In the genomic region with DNA sequence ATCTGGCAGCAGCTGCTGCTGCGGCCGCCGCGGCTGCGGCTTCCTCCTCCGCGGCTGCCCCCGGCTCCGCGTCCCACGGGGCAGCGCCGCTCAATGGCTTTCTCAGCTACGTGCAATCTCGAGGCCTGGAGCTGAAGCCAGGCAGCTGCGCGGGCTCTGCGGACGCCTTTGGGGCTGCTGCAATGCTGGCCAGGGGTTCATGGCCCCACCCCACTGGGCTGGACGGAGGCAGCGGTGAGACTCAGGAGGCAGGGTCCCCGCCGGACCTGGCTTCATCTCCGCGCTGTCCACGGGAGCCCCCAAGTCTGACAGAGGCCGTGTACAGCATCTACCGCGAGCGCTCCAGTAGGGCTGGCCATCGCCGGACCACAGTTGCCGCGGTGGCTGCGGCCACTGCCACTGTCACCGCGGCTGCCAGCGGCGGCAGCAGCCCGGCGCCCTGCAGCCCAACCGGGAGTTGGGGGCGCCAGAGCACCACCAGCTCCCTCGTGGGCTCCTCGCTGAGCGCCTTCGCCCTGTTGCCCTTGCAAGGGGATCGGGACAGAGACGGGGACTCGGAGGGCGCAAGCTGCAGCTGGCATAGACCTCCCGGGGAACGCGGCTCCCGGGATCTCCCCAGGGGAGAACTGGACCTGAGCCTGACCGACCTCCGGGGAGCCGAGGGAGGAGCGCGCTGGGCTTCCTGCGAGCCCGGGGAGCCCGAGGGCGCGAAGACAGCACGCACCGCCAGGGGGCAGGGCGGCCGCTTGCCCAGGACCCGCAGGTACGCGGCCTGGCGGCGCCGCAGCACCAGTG, we compare ENCODE assay signal across 8 mouse cellular contexts. TPM values are rescaled to one million over a fixed set of nuclear protein-coding genes. Genes with fewer than 3 reads are reported as not detected.
DNase-seq lines count a peak whose midpoint lies in the region; ATAC-seq and TF ChIP-seq lines count a peak whose summit lies in the region.

No protein-coding gene starts in this region.

- TF ChIP-seq POLR2A in testis, adult 2 months (IDR thresholded peaks at IDR 0.05; ENCODE audit: control insufficient read depth, low read depth, low read length), result no peak

- no peaks in the 10 kb centered on the region for H3K36me3 ChIP-seq in limb, embryonic 13.5 days
- H3K36me3 ChIP-seq in midbrain, embryonic 15.5 days (replicated peaks), result no peaks in the 10 kb centered on the region
- no peaks in the 10 kb centered on the region for H3K36me3 ChIP-seq in testis, adult 2 months (ENCODE audit: control insufficient read depth, insufficient read depth, low read length)

- peak; percentile 37 for ATAC-seq in limb, embryonic 13.5 days (ENCODE audit: low FRiP score, low read depth)
- ATAC-seq in midbrain, embryonic 15.5 days (replicated peaks), result peak; percentile 63

- no peaks in the 10 kb centered on the region for H3K9me3 ChIP-seq in limb, embryonic 13.5 days
- H3K9me3 ChIP-seq in midbrain, embryonic 15.5 days, result no peaks in the 10 kb centered on the region

- DNase-seq in adrenal gland, postnatal 4 days (ENCODE audit: low spot score in 2 of 2), result peak; percentile 27 to 49
- peak; percentile 79 for DNase-seq in embryo, embryonic 9.5 days (ENCODE audit: extremely low spot score)
- peak; percentile 34 to 61 for DNase-seq in gastrocnemius, postnatal 4 days (ENCODE audit: low spot score in 2 of 2)
- peak; percentile 14 for DNase-seq in kidney, adult 11 months
- DNase-seq in thymus, postnatal 36 days, result no peak

- peak overlapping the region; percentile 99 for H3K4me2 ChIP-seq in limb, embryonic 13.5 days (replicated peaks)
- peak overlapping the region; percentile 94 for H3K4me2 ChIP-seq in midbrain, embryonic 15.5 days

- no peak overlapping the region for H3K27ac ChIP-seq in limb, embryonic 13.5 days
- H3K27ac ChIP-seq in midbrain, embryonic 15.5 days, result peak overlapping the region; percentile 4; the same call in 1 of the 2 replicates
- no peak overlapping the region for H3K27ac ChIP-seq in testis, adult 2 months (ENCODE audit: control insufficient read depth, insufficient read depth, low read depth, low read length)

- peaks cover 39% of the 10 kb centered on the region for H3K4me1 ChIP-seq in limb, embryonic 13.5 days
- H3K4me1 ChIP-seq in midbrain, embryonic 15.5 days, result peaks cover 27% of the 10 kb centered on the region
- H3K4me1 ChIP-seq in testis, adult 2 months (ENCODE audit: control insufficient read depth, insufficient read depth, low read length), result peaks cover 11% of the 10 kb centered on the region

- H3K27me3 ChIP-seq in limb, embryonic 13.5 days, result peaks cover 68% of the 10 kb centered on the region
- 0 out of 2 replicates have a peak, but pooled peaks cover 7% of the 10 kb centered on the region for H3K27me3 ChIP-seq in midbrain, embryonic 15.5 days (replicated peaks)
- H3K27me3 ChIP-seq in testis, adult 2 months (ENCODE audit: control insufficient read depth, insufficient read depth, low read length), result no peaks in the 10 kb centered on the region; the same call in 1 of the 2 replicates

- no peak for TF ChIP-seq CTCF in testis, adult 2 months (IDR thresholded peaks at IDR 0.05; ENCODE audit: control insufficient read depth, insufficient read depth, insufficient replicate concordance, low read depth, low read length)

- WGBS in limb, embryonic 13.5 days, result under 1% methylated on average over 75 of the region's 75 CpGs
- under 1% methylated on average over 75 of the region's 75 CpGs for WGBS in midbrain, embryonic 15.5 days

- H3K4me3 ChIP-seq in limb, embryonic 13.5 days, result peak overlapping the region; percentile 62
- peak overlapping the region; percentile 50 for H3K4me3 ChIP-seq in midbrain, embryonic 15.5 days
- H3K4me3 ChIP-seq in testis, adult 2 months (ENCODE audit: control insufficient read depth, low read depth, low read length), result peak overlapping the region; percentile 15

- peak overlapping the region; percentile 69 for H3K9ac ChIP-seq in limb, embryonic 13.5 days
- H3K9ac ChIP-seq in midbrain, embryonic 15.5 days, result peak overlapping the region; percentile 55

RNA-seq across cellular contexts. Expression of a gene that starts 14.9 kb away (rescaled TPM):
- 1 to 10 TPM; 1.7 to 1.8 TPM for total RNA-seq in adrenal gland, postnatal 4 days (2021)
- under 1 TPM; 0.47 to 0.54 TPM for total RNA-seq in gastrocnemius, postnatal 4 days (2021)
- 0.97 and 1.1 TPM in 2 replicates for polyA plus RNA-seq in limb, embryonic 13.5 days (2015; fragmentation: Nextera tagmentation; extraction: Ambion mirVana)
- 3.2 and 4.2 TPM in 2 replicates for polyA plus RNA-seq in midbrain, embryonic 15.5 days (2015; fragmentation: Nextera tagmentation; extraction: Ambion mirVana)
- 0.07 and 0.38 TPM in 2 replicates for polyA plus RNA-seq in testis, adult 2 months (2012; rRNA removed)

Comparison
In these comparisons a context has a peak if more than half of its experiments do, and no peak if none do; other contexts are left out.
1. DNase-seq: peak in adrenal gland, postnatal 4 days (2 of 2), embryo, embryonic 9.5 days (single experiment), gastrocnemius, postnatal 4 days (2 of 2) and kidney, adult 11 months (single experiment); none in thymus, postnatal 36 days (0 of 2).
2. Peak in every context shown above with its lines, with median percentiles within 50 percentile points of each other: H3K4me3 ChIP-seq.